Mouse (Mus musculus): ENCODE results near the gene Txn2. TPM values are rescaled to one million over a fixed set of nuclear protein-coding genes. Genes with fewer than 3 reads are reported as not detected.

Gene Txn2
- 74.1 TPM for total RNA-seq (2023)

GRCm38 (mm10) chr15:77928673-77929331 lies at the start of gene Txn2:
Gene Txn2, minus strand, starts transcription at chr15:77929006.

DNA sequence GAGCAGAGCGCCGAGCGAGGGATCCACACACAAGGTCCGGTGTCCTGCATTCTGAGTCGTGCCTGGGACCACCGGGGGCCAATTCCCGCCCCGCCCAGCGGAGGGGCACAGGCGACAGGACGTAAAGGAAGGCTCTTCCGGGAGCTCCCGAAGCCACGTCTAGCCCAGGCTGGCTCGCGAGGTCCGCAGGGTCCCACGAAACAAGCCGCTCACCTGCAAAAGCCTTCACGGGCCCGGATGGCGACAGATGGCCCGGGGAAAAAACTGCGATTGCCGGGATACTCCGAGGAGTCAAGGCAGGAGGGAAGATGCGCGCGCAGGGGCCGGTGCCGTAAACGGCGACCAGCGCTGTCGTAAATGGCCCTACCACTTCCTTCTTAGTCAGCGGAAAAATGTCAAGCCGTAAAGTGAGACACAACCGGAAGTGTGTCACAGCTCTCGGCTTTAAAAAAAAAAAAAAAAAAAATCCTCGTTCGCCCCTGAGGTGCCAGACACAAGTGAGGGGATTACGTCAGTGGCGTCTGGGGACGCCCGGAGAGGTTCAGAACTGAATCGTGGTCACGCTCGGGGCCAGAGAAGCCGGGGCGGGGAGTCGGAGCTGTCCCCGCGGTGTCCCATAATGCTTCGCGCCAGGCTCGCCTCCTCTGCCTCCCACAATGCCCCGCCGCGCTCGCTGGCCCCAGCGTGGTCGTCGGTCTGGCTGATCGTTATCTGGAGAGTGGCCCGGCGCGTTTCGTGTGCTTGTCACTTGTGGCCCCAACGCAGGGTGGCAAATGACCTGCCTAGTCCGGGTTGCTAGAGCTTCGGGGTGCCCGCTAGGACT lies 41.9 kb upstream of the Txn2 start, which contains the start of gene Eif3d:
TSS of gene Eif3d (minus strand) at position 344 of the 823 bp plus-strand sequence.

DNA sequence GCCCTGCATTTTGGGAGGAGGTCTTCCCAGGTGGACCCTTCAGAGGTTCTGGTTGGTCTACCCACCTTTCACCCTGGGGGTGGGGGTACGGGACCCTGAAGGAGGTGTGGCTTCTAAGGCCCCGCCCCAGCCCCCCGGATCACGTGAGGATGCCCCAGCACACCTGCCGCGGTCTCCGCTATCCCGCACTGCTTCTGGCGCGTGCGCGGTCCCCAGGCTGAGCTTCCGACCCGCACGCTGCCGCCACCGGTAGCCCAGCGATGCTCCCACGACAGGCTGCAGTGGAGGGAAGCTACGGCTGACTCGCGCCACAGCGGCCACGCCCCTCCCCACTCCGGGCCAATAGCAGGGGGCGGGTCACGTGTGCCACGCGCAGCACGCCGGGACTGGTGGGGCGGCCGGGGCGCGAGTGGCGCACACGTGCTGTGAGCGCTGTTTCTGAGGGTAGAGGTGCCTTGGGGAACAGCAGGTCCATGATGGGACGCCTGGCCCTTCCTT lies 27.6 kb upstream of the Txn2 start, which contains the start of gene Foxred2:
TSS of gene Foxred2 (minus strand) at position 319 of the 498 bp plus-strand sequence.

Other genes with a start within 250 kb of the Txn2 start
- gene Apol7e, start 230.1 kb downstream of the Txn2 start, total RNA-seq (2023) = 53.8 TPM
- 2.6 TPM for gene Apol9b, start 200.0 kb downstream of the Txn2 start, total RNA-seq (2023)
- 20.0 TPM for gene Apol8, start 172.0 kb downstream of the Txn2 start, total RNA-seq (2023)
- 1,061 TPM for gene Myh9, start 86.8 kb downstream of the Txn2 start, total RNA-seq (2023)
- gene Foxred2, start 27.7 kb upstream of the Txn2 start, total RNA-seq (2023) = 5.3 TPM
- 153 TPM for gene Eif3d, start 41.8 kb upstream of the Txn2 start, total RNA-seq (2023)
- not detected for gene Cacng2, start 191.0 kb upstream of the Txn2 start, total RNA-seq (2023)
- gene Ift27, start 245.1 kb upstream of the Txn2 start, total RNA-seq (2023) = 18.6 TPM

Data from CD4-positive naive resting alpha-beta T cell, adult 76 days (primary cell).